Mouse (Mus musculus) left cerebral cortex, adult 9 months (tissue): ENCODE measurements around the gene Sf3b6.

Experiments
- DNase-seq, 2 experiments: peaks; one replicate each; pipeline ENCODE4 v3.0.0; 2022; ENCODE audit warnings: low spot score in 2 of 2

Gene Sf3b6

DNA sequence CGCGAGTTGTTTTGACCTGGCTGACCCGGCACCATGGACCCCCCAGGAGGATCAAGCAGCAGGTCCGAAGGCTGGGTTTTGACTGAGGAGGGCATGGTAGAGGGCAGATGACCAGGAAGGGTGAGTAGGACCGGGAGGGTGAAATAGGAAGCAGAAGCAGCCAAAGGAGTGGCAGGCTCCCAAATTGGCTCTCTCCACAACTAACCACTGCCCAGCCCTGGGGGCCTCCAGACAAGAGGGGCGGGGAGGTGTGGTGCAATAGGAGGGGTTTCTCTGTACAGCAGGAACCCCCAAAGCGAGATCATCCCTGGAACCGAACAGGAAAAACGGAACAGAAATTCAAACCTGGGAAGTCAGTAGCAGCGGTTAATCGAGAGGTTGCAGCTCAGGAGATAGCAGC, 23.4 kb downstream of the Sf3b6 start:
- no peak for DNase-seq

GRCm38 (mm10) chr12:4841392-4841887, 24.1 kb downstream of the Sf3b6 start, which contains the start of gene Fkbp1b:
TSS of gene Fkbp1b (minus strand) at chr12:4841591.
- DNase-seq, result no peak

DNA sequence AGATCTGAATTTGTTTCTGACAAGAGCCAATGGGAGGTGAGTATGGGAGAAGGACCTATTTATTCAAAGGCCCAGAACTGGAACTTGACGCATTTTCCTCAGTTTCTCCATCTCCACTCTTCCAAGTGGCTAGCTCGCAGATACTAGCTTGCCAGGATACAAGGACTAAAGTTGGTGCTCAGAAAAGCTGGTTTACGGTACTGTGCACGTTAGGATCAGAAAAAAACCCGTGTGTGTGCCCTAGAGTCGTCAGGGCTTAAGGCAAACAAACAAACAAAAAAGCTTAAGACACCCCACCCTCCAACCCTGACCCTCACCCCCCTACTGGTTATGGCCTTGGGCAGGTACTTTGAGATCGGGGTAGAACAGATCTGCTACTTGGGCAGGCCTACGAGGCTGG, 25.1 kb downstream of the Sf3b6 start:
- no peak for DNase-seq

- DNase-seq, result peak; percentile 85 to 94
Observed at GRCm38 (mm10) chr12:4842890-4843597, 25.7 kb downstream of the Sf3b6 start, which contains the start of gene Wdcp. TSS of gene Wdcp (plus strand) at chr12:4843303.

GRCm38 (mm10) chr12:4843741-4844140, 26.4 kb downstream of the Sf3b6 start:
- DNase-seq, result no peak

- no peak for DNase-seq
Observed at GRCm38 (mm10) chr12:4856160-4856559, 38.8 kb downstream of the Sf3b6 start.

DNA sequence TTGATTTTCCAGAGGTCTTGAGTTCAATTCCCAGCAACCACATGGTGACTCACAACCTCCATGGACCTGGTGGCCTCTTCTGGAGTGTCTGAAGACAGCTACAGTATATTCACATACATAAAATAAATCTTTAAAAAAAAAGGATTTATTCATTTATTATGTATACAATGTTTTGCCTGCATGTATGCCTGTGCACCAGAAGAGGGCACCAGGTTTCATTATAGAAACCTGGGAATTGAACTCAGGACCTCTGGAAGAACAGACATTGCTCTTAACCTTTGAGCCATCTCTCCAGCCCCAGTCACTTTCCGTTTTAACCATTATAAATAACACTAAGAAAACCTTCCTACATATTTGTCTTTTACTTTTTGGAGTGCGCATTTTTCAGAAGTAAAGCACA, 39.5 kb downstream of the Sf3b6 start:
- no peak for DNase-seq

GRCm38 (mm10) chr12:4859241-4859914, 42.0 kb downstream of the Sf3b6 start:
- no peak for DNase-seq

DNA sequence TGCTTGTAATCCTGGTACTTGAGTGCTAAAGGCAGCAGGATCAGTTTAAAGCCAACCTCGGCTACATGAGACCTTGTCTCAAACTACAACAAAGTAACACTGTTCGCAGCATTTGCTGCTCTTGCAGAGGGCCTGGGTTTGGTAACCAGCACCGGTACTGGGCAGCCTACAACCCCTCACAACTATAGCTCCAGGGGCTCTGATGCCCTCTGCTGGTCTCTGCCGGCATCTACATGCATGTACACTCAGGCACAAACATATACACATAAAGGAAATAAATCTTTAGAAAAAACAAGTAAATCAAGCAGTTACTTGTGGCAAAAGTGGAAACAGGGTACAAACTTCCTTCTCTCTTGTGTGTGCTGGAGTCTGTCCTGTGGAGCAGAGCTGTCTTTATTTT, 45.3 kb downstream of the Sf3b6 start:
- no peak for DNase-seq

DNA sequence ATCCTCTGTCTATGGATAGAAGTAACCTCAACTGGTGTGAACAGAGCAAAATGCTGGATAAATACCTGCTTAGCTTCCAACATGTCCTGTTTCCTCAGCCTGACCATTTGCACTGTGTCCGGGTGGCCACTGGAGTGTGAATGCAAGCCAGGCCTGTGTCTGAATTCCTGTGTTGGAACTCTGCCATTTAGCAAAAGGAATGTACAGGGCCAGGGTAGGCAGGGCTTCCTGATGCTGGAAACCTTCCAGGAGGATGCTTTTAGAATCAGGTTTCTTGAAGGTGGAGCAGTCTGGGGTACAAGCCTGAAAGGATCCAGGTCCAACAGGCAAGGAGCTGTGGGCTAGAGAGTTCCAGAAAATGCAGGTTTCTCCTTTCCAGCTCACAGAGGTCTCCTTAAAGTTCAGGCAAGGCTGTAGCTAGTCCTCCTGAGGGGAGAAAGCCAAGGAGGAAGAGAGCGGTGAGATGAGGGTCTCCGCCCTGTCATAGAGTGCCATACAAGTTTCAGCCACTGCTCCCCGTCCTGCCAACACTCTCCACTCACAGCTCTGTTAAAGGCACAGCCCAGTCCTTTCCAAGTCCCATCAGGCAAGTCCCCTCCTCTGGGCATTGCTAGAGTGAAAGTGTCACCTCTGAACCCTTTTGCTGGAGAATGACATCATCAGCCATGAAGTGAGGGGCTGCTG, 46.5 kb downstream of the Sf3b6 start:
- no peak for DNase-seq

GRCm38 (mm10) chr12:4864338-4864690, 47.0 kb downstream of the Sf3b6 start:
- DNase-seq, result peak in 1 of 2 experiments; percentile 65

DNA sequence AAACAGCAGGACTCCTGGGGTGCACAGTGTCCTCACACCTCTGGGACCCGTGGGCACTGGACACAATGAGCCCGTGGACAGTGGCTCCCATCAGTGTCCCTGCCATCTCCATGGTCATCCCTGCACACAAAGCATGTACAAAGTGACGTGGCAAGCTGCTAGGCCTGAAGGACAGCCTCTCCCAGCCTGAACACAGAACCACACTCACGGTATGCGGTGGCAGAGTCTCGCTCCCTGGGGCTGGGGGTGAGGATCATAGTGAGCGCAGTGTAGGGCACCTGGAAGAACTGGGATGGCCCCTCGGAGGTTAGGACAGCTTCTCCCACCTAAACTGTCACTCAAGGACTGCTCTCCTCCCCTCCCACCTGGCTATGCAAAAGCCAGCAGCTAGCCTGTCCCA, 51.6 kb downstream of the Sf3b6 start:
- no peak for DNase-seq

GRCm38 (mm10) chr12:4871260-4871659, 53.9 kb downstream of the Sf3b6 start:
- DNase-seq, result no peak

GRCm38 (mm10) chr12:4872273-4872672, 54.9 kb downstream of the Sf3b6 start:
- no peak for DNase-seq

DNA sequence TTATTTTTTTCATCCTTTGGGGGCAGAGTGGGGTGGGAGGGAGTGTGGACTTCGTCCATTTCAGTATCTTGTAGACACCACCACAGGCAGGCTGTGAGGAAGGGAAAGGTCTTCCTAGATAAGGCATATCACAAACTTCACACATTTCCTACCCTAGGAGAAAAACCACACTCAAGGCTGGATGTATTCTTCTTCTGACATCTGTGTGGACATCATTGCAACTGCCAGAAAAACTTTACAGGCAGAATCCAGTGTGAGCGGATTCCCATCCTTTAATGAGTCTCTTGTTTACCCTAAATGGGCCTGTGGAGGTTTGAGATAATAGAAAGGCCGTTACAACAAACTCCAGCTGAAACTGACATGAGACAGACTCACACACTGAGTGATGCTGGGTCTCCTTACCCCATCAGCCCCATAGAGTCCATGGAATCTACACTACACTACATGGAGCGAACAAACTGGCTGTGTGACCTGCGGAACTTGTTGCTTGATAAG, 55.7 kb downstream of the Sf3b6 start:
- no peak for DNase-seq

GRCm38 (mm10) chr12:4873531-4873930, 56.2 kb downstream of the Sf3b6 start:
- DNase-seq, result no peak

- DNase-seq, result peak in 1 of 2 experiments; percentile 22
Observed at GRCm38 (mm10) chr12:4874161-4874927, 57.0 kb downstream of the Sf3b6 start, which contains the start of gene Mfsd2b. TSS of gene Mfsd2b (minus strand) at chr12:4874359.

DNA sequence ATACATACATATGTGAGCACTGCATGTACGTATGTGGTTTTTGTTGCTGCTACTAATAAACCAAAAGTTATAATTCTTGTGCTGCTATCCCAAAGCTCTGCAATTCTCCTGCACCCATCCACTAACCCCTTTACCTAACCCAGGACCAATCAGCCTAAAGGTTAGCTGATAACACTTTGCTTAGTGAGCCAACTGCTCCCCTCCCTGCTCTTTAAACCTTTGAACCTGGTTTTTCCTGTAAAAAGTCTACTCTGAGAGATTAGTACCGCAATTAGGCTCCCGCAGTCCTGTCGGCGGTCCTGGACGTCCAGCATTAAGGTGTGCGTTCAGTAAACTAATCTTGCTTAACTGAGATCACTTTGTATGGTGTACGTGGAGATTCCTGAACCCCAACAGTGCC, 58.3 kb downstream of the Sf3b6 start:
- no peak for DNase-seq
